Mouse (Mus musculus) midbrain, postnatal 0 days (tissue): Measurements from ENCODE around the gene Map3k6. TPM values are rescaled to one million over a fixed set of nuclear protein-coding genes. Genes with fewer than 3 reads are reported as not detected.

ENCODE experiments used
- ATAC-seq: fragments of 200-750 bp; cut with Nextera tagmentation; 2 replicates; pipeline ENCODE4 v1.8.0; 2017; ENCODE audit warnings: moderate number of reproducible peaks, mild to moderate bottlenecking, moderate TSS enrichment, moderate library complexity; ENCODE audit not compliant: low FRiP score
- DNase-seq: peaks from one replicate; pipeline ENCODE4 v3.0.0-alpha.2; 2015; ENCODE audit warnings: low spot score
- H3K27ac ChIP-seq: fragments of 300-500 bp; sonication (generic); 2 replicates; pipeline ENCODE4 v1.5.1; 2014; ENCODE audit warnings: low read depth, mild to moderate bottlenecking, low read length, mixed read lengths
- H3K27me3 ChIP-seq: fragments of 300-500 bp; sonication (generic); 2 replicates; pipeline ENCODE4 v1.6.1; 2014; ENCODE audit warnings: low read length, control low read depth, mixed read lengths; ENCODE audit not compliant: insufficient read depth
- H3K36me3 ChIP-seq: fragments of 300-500 bp; sonication (generic); 2 replicates; pipeline ENCODE4 v1.6.1; 2014; ENCODE audit warnings: low read length, control low read depth, mixed read lengths; ENCODE audit not compliant: insufficient read depth
- H3K4me1 ChIP-seq: fragments of 300-500 bp; sonication (generic); 2 replicates; pipeline ENCODE4 v1.6.1; 2014; ENCODE audit warnings: mild to moderate bottlenecking, control low read depth, antibody characterized with exemption, low read length, mixed read lengths; ENCODE audit not compliant: insufficient read depth
- H3K4me2 ChIP-seq: fragments of 300-500 bp; sonication (generic); 2 replicates; pipeline ENCODE4 v1.6.1; 2014; ENCODE audit warnings: low read depth, mild to moderate bottlenecking, low read length, mixed read lengths; ENCODE audit not compliant: poor library complexity, severe bottlenecking
- H3K4me3 ChIP-seq: fragments of 300-500 bp; sonication (generic); 2 replicates; pipeline ENCODE4 v1.5.1; 2014; ENCODE audit warnings: low read depth, mild to moderate bottlenecking, low read length, moderate library complexity
- H3K9ac ChIP-seq: fragments of 300-500 bp; sonication (generic); replicated peaks from 2 replicates; pipeline ENCODE4 v1.6.1; 2014; ENCODE audit warnings: mild to moderate bottlenecking, low read length, moderate library complexity, mixed read lengths; ENCODE audit not compliant: poor library complexity, severe bottlenecking
- H3K9me3 ChIP-seq: fragments of 300-500 bp; sonication (generic); 2 replicates; pipeline ENCODE4 v1.6.1; 2016; ENCODE audit warnings: low read length, control low read depth
- CTCF ChIP-seq: IDR thresholded peaks from 2 replicates; pipeline ENCODE4 v1.5.1; 2016; ENCODE audit warnings: antibody characterized with exemption, mild to moderate bottlenecking
- WGBS: fragments of 180-500 bp; shearing (Covaris S2); extraction: QIAGEN DNeasy Blood & Tissue Kit; methylation state at CpG from one replicate; pipeline ENCODE4 v1.1.7; 2014; 5-methylcytosine and 5-hydroxymethylcytosine counted together
- polyA plus RNA-seq: library from polyadenylated mRNA; unstranded; fragments of >200 nt; fragmentation: Nextera tagmentation; extraction: Ambion mirVana; gene quantifications from 2 replicates; pipeline ENCODE4 v1.2.1, GENCODE M21; 2015
- total RNA-seq: library from RNA; depleted of rRNA; stranded (reverse); fragments of >200 nt; gene quantifications from 2 replicates; pipeline ENCODE4 v1.2.3, GENCODE M21; 2014

Map3k6 gene
- total and polyA plus RNA-seq, 2 experiments from 2014 or later: 4.1 to 7.6 TPM

GRCm38 (mm10) chr4:133218745-133219144 is 21.9 kb upstream of the Map3k6 start:
- no peak for ATAC-seq
- TF ChIP-seq CTCF: no peak
- no peaks in the 10 kb centered on the region for H3K36me3 ChIP-seq
- no peak overlapping the region for H3K4me2 ChIP-seq
- DNase-seq: no peak
- 85% methylated on average over 3 of the region's 3 CpGs for WGBS
- H3K4me3 ChIP-seq: no peak overlapping the region
- H3K27me3 ChIP-seq: peaks cover 4% of the 10 kb centered on the region; the same call in 1 of the 2 replicates
- no peaks in the 10 kb centered on the region for H3K4me1 ChIP-seq
- no peaks in the 10 kb centered on the region for H3K9me3 ChIP-seq
- no peak overlapping the region for H3K9ac ChIP-seq
- H3K27ac ChIP-seq: no peak overlapping the region

- Histone ChIP-seq H3K27me3 (peaks cover 4% of the 10 kb centered on the region; the same call in 1 of the 2 replicates), H3K36me3 (no peaks in the 10 kb centered on the region), H3K9me3 (no peaks in the 10 kb centered on the region), H3K4me2 (peak overlapping the region; percentile 71), H3K4me3 (peak overlapping the region; percentile 37), H3K9ac (peak overlapping the region; percentile 55), H3K27ac (no peak overlapping the region), H3K4me1 (no peaks in the 10 kb centered on the region)
- TF ChIP-seq CTCF: no peak
- DNase-seq (no peak), ATAC-seq (0 out of 2 replicates have a peak, but pooled peaks have one; percentile 15)
- WGBS: 2% methylated on average over 25 of the region's 25 CpGs
These were observed 20.0 kb upstream of the Map3k6 start for GRCm38 (mm10) chr4:133220656-133221055.

- no peak overlapping the region for H3K4me2 ChIP-seq
- no peaks in the 10 kb centered on the region for H3K4me1 ChIP-seq
- no peak overlapping the region for H3K4me3 ChIP-seq
- TF ChIP-seq CTCF: no peak
- 83% methylated on average over 8 of the region's 8 CpGs for WGBS
- H3K9ac ChIP-seq: no peak overlapping the region
- no peak for DNase-seq
- H3K36me3 ChIP-seq: no peaks in the 10 kb centered on the region
- H3K27ac ChIP-seq: no peak overlapping the region
- no peaks in the 10 kb centered on the region for H3K9me3 ChIP-seq
- no peak for ATAC-seq
- peaks cover 4% of the 10 kb centered on the region; the same call in 1 of the 2 replicates for H3K27me3 ChIP-seq
These were observed 18.9 kb upstream of the Map3k6 start for GRCm38 (mm10) chr4:133221701-133222100.

- Histone ChIP-seq H3K9ac (no peak overlapping the region), H3K36me3 (no peaks in the 10 kb centered on the region), H3K4me2 (no peak overlapping the region), H3K27me3 (peaks cover 4% of the 10 kb centered on the region; the same call in 1 of the 2 replicates), H3K27ac (no peak overlapping the region), H3K4me1 (no peaks in the 10 kb centered on the region), H3K9me3 (no peaks in the 10 kb centered on the region), H3K4me3 (no peak overlapping the region)
- no peak for TF ChIP-seq CTCF
- DNase-seq (no peak), ATAC-seq (no peak)
- 44% methylated on average over 5 of the region's 5 CpGs for WGBS
These were observed 16.7 kb upstream of the Map3k6 start for GRCm38 (mm10) chr4:133223875-133224274.

GRCm38 (mm10) chr4:133226073-133226472 is 14.5 kb upstream of the Map3k6 start:
- H3K4me2 ChIP-seq: no peak overlapping the region
- no peak overlapping the region for H3K27ac ChIP-seq
- no peaks in the 10 kb centered on the region for H3K4me1 ChIP-seq
- DNase-seq (no peak), ATAC-seq (no peak)
- 68% methylated on average over 10 of the region's 10 CpGs for WGBS
- H3K27me3 ChIP-seq: no peaks in the 10 kb centered on the region
- no peak for TF ChIP-seq CTCF
- no peak overlapping the region for H3K9ac ChIP-seq
- no peaks in the 10 kb centered on the region for H3K9me3 ChIP-seq
- H3K4me3 ChIP-seq: no peak overlapping the region
- H3K36me3 ChIP-seq: no peaks in the 10 kb centered on the region

GRCm38 (mm10) chr4:133227636-133228035 is 13.0 kb upstream of the Map3k6 start:
- no peak overlapping the region for H3K4me3 ChIP-seq
- 59% methylated on average over 8 of the region's 8 CpGs for WGBS
- H3K27ac ChIP-seq: no peak overlapping the region
- H3K9me3 ChIP-seq: no peaks in the 10 kb centered on the region
- H3K4me1 ChIP-seq: no peaks in the 10 kb centered on the region
- ATAC-seq (no peak), DNase-seq (peak; percentile 74)
- no peak overlapping the region for H3K9ac ChIP-seq
- no peaks in the 10 kb centered on the region for H3K36me3 ChIP-seq
- TF ChIP-seq CTCF: no peak
- H3K4me2 ChIP-seq: no peak overlapping the region
- H3K27me3 ChIP-seq: no peaks in the 10 kb centered on the region
